Comparison of ENCODE assay signal across 8 mouse cellular contexts in genomic region chr8:124950069-124950456, GRCm38 (mm10). TPM values are rescaled to one million over a fixed set of nuclear protein-coding genes. Genes with fewer than 3 reads are reported as not detected.
DNase-seq lines count a peak whose midpoint lies in the region; ATAC-seq lines count a peak whose summit lies in the region.

No protein-coding gene starts in this region.

- H3K36me3 ChIP-seq in megakaryocyte, embryonic 14.5 days (replicated peaks; ENCODE audit: low read length): peaks cover 7% of the 10 kb centered on the region
- H3K36me3 ChIP-seq in limb, embryonic 15.5 days: no peaks in the 10 kb centered on the region
- H3K36me3 ChIP-seq in stomach, embryonic 14.5 days (ENCODE audit: control insufficient read depth, insufficient read depth, low read length): no peaks in the 10 kb centered on the region; the same call in 1 of the 2 replicates

- peak overlapping the region; percentile 93 for H3K4me3 ChIP-seq in megakaryocyte, embryonic 14.5 days (replicated peaks)
- H3K4me3 ChIP-seq in limb, embryonic 15.5 days: peak overlapping the region; percentile 86
- peak overlapping the region; percentile 86 for H3K4me3 ChIP-seq in stomach, embryonic 14.5 days (ENCODE audit: low read depth, low read length)

- peak; percentile 39 for DNase-seq in CD4-positive, CD25-positive, alpha-beta regulatory T cell, adult 2 months (ENCODE audit: low read depth, low spot score)
- DNase-seq in Muller cell, postnatal 12 days (ENCODE audit: inconsistent ontology term): no peak
- no peak for DNase-seq in layer of hippocampus, adult 9-10 months (ENCODE audit: low spot score)

- peak overlapping the region; percentile 87 for H3K9ac ChIP-seq in limb, embryonic 15.5 days
- peak overlapping the region; percentile 79 for H3K9ac ChIP-seq in stomach, embryonic 14.5 days (replicated peaks; ENCODE audit: low read depth, low read length)

- H3K9me3 ChIP-seq in megakaryocyte, embryonic 14.5 days: no peaks in the 10 kb centered on the region
- no peaks in the 10 kb centered on the region for H3K9me3 ChIP-seq in limb, embryonic 15.5 days
- no peaks in the 10 kb centered on the region for H3K9me3 ChIP-seq in stomach, embryonic 14.5 days (ENCODE audit: control insufficient read depth, low read depth, low read length)

- peak overlapping the region; percentile 51 for H3K4me2 ChIP-seq in limb, embryonic 15.5 days
- H3K4me2 ChIP-seq in stomach, embryonic 14.5 days (replicated peaks; ENCODE audit: low read depth, low read length): peak overlapping the region; percentile 84

- peaks cover 48% of the 10 kb centered on the region for H3K4me1 ChIP-seq in megakaryocyte, embryonic 14.5 days
- H3K4me1 ChIP-seq in limb, embryonic 15.5 days: peaks cover 37% of the 10 kb centered on the region
- peaks cover 14% of the 10 kb centered on the region; the same call in 1 of the 2 replicates for H3K4me1 ChIP-seq in stomach, embryonic 14.5 days (ENCODE audit: control insufficient read depth, insufficient read depth, low read length)

- no peak for ATAC-seq in CD4-positive, CD25-positive, alpha-beta regulatory T cell, adult 4 months
- ATAC-seq in megakaryocyte, adult 5-6 weeks (ENCODE audit: poor library complexity, severe bottlenecking): no peak
- no peak for ATAC-seq in limb, embryonic 15.5 days (ENCODE audit: insufficient number of reproducible peaks, low FRiP score, low TSS enrichment, low read depth)
- no peak for ATAC-seq in stomach, embryonic 14.5 days (ENCODE audit: insufficient number of reproducible peaks, insufficient read depth, low FRiP score, low read depth)

- WGBS in limb, embryonic 15.5 days: 22% methylated on average over 10 of the region's 10 CpGs
- WGBS in stomach, embryonic 14.5 days: 17% methylated on average over 10 of the region's 10 CpGs

- peak overlapping the region; percentile 96 for H3K27ac ChIP-seq in limb, embryonic 15.5 days
- H3K27ac ChIP-seq in stomach, embryonic 14.5 days (ENCODE audit: low read length): peak overlapping the region; percentile 97

- H3K27me3 ChIP-seq in megakaryocyte, embryonic 14.5 days (replicated peaks): peaks cover 9% of the 10 kb centered on the region
- H3K27me3 ChIP-seq in limb, embryonic 15.5 days: no peaks in the 10 kb centered on the region
- H3K27me3 ChIP-seq in stomach, embryonic 14.5 days (ENCODE audit: control insufficient read depth, insufficient read depth, low read length): no peaks in the 10 kb centered on the region

RNA-seq across cellular contexts. Expression of gene Egln1, which starts 0.9 kb away (rescaled TPM):
- 10 to 100 TPM; 11.0 to 13.7 TPM for polyA plus RNA-seq in CD4-positive, CD25-positive, alpha-beta regulatory T cell, adult 4 months (2017; shearing (Covaris generic))
- 6.7 and 14.0 TPM in 2 replicates for polyA plus RNA-seq in megakaryocyte, embryonic 14.5 days (2012; ENCODE audit: insufficient read depth, low replicate concordance)
- 26.5 and 28.4 TPM in 2 replicates for total RNA-seq in megakaryocyte, adult 5-6 weeks (2015)
- total RNA-seq in megakaryocyte, adult 5-6 weeks (2017): 17.8 and 19.2 TPM in 2 replicates
- 13.4 and 16.5 TPM in 2 replicates for polyA plus RNA-seq in limb, embryonic 15.5 days (2015; fragmentation: Nextera tagmentation; extraction: Ambion mirVana)
- 20.1 and 21.8 TPM in 2 replicates for polyA plus RNA-seq in stomach, embryonic 14.5 days (2014; fragmentation: Nextera tagmentation; extraction: Ambion mirVana)

RNA-seq across cellular contexts. Expression of gene Sprtn, which starts 52.4 kb away (rescaled TPM):
- 1 to 10 TPM; 7.6 to 9.3 TPM for polyA plus RNA-seq in CD4-positive, CD25-positive, alpha-beta regulatory T cell, adult 4 months (2017; shearing (Covaris generic))
- polyA plus RNA-seq in megakaryocyte, embryonic 14.5 days (2012; ENCODE audit: insufficient read depth, low replicate concordance): 1.7 and 2.5 TPM in 2 replicates
- total RNA-seq in megakaryocyte, adult 5-6 weeks (2015): 11.0 and 11.1 TPM in 2 replicates
- 18.9 and 20.7 TPM in 2 replicates for total RNA-seq in megakaryocyte, adult 5-6 weeks (2017)
- 10.6 and 11.8 TPM in 2 replicates for polyA plus RNA-seq in limb, embryonic 15.5 days (2015; fragmentation: Nextera tagmentation; extraction: Ambion mirVana)
- 6.9 and 9.1 TPM in 2 replicates for polyA plus RNA-seq in stomach, embryonic 14.5 days (2014; fragmentation: Nextera tagmentation; extraction: Ambion mirVana)

RNA-seq across cellular contexts. Expression of gene Exoc8, which starts 52.6 kb away (rescaled TPM):
- 1 to 10 TPM; 8.2 to 8.3 TPM for polyA plus RNA-seq in CD4-positive, CD25-positive, alpha-beta regulatory T cell, adult 4 months (2017; shearing (Covaris generic))
- 2.1 and 3.3 TPM in 2 replicates for polyA plus RNA-seq in megakaryocyte, embryonic 14.5 days (2012; ENCODE audit: insufficient read depth, low replicate concordance)
- 6.5 and 8.9 TPM in 2 replicates for total RNA-seq in megakaryocyte, adult 5-6 weeks (2015)
- 14.5 and 16.1 TPM in 2 replicates for total RNA-seq in megakaryocyte, adult 5-6 weeks (2017)
- 6.3 and 8.1 TPM in 2 replicates for polyA plus RNA-seq in limb, embryonic 15.5 days (2015; fragmentation: Nextera tagmentation; extraction: Ambion mirVana)
- 7.8 and 8.9 TPM in 2 replicates for polyA plus RNA-seq in stomach, embryonic 14.5 days (2014; fragmentation: Nextera tagmentation; extraction: Ambion mirVana)
